Mouse (Mus musculus) c-Kit-negative CD71-positive TER-119-positive erythroid progenitor cells, embryonic 14.5 days (primary cell): ENCODE results near the gene Cul4a.

Source experiments
- DNase-seq: peaks from one replicate; pipeline ENCODE4 v3.0.0-alpha.2; 2013; ENCODE audit warnings: low read depth, low spot score

The Cul4a gene

DNA sequence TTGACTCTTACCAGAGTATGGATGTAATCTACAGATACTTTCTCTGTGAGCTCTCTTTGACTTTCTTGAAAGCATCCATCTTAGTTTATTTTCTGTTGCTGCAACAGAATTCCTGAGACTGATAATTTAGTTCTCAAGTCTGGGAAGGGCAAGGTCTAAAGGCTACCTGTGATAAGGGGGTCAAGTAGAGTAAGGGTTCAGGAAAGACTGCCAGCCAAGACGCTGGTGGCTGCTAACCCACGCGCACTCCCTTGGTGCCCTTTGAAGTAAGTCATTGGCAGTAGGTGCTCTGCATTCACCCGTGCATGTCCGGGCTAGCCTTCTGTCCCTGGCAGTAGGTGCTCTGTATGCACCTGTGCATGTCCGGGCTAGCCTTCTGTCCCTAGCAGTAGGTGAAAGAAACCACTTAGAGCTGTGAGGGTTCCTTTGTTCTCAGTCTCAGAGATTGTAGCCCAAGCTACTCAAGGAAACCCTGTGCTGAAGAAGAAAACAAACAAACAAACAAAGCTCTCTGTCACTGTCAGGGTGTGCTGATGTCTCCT lies 34.3 kb downstream of the Cul4a start:
- no peak for DNase-seq

- DNase-seq, result no peak
Measured at GRCm38 (mm10) chr8:13141681-13142080, 36.3 kb downstream of the Cul4a start.

GRCm38 (mm10) chr8:13148476-13148875 lies 43.1 kb downstream of the Cul4a start:
- DNase-seq, result no peak

DNA sequence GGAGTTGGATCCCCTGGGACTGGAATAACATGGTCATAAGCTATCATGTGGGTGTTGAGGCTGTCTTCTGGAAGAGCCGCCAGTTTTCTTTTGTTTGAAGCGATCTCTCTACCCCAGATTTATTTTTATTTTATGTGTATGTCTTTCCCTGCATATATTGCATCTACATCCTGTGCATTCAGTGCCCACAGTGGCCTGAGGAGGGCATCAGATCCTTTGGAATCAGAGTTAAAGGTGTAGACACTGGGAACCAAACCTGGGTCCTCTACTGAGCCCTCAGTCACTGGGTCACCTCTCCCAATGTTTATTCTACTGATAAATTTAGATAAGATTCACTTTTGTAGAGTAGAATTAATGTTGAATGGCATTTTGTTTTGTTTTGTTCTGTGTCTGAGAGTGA lies 43.9 kb downstream of the Cul4a start:
- DNase-seq, result no peak

DNA sequence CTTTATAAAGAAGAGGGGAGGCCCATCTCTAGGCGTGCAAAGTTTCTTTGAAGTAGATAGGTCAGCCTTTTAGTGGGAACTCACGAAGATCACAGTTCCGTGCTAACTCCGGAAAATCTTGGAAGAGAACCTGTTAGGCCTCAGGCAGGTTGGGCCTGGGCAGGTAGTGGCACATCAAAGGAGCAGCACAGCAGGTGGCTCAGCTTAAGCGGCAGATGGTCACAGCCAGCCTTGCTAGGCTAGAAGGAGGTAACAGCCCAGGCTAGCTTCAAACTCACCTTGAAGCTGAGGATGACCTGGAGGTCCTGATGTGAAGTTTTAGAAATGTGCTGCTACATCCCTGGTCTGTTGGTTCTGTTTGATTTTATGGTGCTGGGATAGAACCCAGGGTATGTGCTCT lies 44.4 kb downstream of the Cul4a start:
- no peak for DNase-seq

DNA sequence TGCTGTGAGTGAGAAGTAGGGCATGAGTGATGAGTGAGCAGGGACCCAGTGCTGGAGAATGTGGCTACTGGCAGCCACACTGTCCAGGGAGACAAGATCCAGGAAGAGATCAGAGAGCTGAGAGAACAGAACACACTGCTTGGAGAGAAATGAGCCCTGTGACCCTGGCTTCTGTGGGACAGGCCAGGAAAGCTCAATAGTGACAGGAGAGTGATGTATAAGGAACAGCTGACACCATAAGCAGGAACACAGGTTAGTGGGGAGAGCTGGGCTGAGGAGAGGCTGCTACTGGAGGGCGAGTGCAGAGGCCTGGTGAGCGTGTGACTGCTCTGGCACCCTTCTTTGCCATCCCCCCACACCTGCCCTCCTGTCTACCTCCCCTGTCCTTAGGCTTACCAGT lies 45.5 kb downstream of the Cul4a start:
- no peak for DNase-seq

- DNase-seq, result no peak
Measured at GRCm38 (mm10) chr8:13154099-13154498, 48.7 kb downstream of the Cul4a start.

DNA sequence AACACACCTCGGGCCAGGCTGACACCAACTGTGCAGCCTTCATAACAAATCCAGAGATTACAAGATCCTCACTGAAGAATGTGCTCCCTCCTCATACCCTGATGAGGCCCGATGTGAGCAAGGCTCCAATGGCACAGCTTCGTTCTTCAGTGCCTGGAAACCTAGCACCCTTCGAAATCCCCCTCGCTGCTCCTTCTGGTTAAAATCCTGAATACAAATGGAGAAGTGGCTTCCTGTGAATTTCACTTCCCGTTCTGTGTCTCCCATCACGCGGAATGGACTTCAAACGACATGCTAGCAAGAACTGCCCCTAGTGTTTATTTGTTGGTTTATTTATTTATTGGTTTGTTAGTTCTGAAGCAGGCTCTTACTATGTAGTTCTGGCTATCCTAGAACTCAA lies 49.9 kb downstream of the Cul4a start:
- no peak for DNase-seq

GRCm38 (mm10) chr8:13156327-13157097 lies 51.1 kb downstream of the Cul4a start:
- no peak for DNase-seq

- DNase-seq, result peak; percentile 84
Measured at GRCm38 (mm10) chr8:13158718-13159376, 53.4 kb downstream of the Cul4a start, which contains the start of gene Lamp1. TSS of gene Lamp1 (plus strand) at chr8:13159161.

DNA sequence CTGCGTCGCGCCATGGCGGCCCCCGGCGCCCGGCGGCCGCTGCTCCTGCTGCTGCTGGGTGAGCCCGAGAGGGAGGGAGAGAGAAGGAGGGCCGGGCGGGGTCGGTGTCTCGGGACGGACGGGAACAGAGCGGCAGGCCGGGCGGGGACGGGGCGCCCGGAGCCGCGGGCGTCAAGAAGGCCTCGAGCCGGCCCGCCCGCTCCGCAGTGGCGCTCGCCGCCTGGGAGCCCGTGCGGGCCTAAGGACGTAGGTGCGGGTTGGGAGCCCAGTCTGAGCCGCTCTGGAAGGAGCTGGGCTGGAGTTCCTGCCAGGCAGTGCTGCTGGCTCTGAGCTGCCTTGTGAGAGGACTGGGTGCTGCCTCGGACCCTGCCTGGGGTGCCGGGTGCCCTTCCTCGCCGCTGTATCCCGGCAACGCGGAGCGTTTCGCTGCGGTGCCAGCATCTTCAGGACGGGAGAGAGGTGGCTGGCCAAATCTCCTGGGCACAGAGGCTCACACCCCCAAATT lies 54.0 kb downstream of the Cul4a start:
- peak; percentile 25 for DNase-seq

GRCm38 (mm10) chr8:13160691-13161090 lies 55.3 kb downstream of the Cul4a start:
- no peak for DNase-seq

- no peak for DNase-seq
Measured at GRCm38 (mm10) chr8:13162098-13162497, 56.7 kb downstream of the Cul4a start.

DNA sequence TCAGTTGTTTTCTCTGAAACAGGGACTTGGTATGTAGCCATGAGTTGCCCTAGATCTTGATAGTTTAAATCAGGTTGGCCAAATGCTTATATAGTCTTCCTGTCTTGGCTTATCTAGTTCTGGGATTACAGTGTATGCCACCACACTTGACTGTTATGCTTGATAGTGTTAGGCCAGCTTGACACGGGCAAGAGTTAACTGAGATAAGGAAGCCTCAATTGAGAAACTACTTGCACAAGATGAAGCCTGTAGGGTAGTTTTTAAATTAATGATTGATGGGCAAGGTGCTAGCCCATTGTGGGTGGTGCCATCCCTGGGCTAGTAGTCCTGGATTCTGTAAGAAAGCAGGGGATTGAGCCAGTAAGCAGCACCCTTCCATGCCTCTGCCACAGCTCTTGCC lies 58.1 kb downstream of the Cul4a start:
- no peak for DNase-seq

DNA sequence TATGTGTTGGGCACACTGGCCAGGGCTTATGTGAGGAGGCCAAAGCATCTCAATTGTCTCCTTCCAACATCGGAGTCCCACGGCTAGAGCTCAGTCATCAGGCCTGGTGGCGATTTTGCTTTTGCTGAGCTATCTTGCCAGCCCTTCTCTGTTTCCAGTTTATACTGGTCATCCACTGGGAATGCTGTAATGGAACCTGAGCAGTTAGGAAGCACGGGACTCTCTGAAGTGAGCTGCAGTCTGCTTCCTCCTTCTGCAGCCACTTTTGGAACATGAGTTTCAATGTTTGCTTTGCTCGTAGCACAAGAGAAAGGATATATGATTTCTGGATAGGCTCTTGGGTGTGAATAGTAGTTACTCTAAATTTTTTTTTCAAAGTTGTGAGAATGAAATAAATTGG lies 58.9 kb downstream of the Cul4a start:
- DNase-seq, result no peak

- DNase-seq, result no peak
Measured at GRCm38 (mm10) chr8:13170510-13170909, 65.1 kb downstream of the Cul4a start.

DNA sequence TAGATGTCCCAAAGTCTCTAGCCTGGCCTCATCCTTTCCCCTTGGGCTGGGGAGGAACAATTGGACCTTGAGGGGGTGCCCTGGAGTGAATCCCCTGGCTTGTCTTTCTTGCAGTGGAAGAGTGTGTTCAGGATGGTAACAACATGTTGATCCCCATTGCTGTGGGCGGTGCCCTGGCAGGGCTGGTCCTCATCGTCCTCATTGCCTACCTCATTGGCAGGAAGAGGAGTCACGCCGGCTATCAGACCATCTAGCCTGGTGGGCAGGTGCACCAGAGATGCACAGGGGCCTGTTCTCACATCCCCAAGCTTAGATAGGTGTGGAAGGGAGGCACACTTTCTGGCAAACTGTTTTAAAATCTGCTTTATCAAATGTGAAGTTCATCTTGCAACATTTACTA lies 68.9 kb downstream of the Cul4a start:
- DNase-seq, result no peak

DNA sequence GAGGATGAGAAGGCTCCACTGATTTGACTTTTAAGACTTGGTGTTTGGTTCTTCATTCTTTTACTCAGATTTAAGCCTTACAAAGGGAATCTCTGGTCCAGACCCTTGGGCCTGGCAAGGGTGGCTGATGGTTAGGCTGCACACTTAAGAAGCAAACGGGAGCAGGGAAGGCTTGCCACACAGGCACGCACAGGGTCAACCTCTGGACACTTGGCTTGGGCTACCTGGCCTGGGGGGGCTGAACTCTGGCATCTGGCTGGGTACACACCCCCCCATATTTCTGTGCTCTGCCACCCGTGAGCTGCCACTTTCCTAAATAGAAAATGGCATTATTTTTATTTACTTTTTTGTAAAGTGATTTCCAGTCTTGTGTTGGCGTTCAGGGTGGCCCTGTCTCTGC lies 69.4 kb downstream of the Cul4a start:
- DNase-seq, result no peak

GRCm38 (mm10) chr8:13175650-13176049 lies 70.2 kb downstream of the Cul4a start:
- no peak for DNase-seq

DNA sequence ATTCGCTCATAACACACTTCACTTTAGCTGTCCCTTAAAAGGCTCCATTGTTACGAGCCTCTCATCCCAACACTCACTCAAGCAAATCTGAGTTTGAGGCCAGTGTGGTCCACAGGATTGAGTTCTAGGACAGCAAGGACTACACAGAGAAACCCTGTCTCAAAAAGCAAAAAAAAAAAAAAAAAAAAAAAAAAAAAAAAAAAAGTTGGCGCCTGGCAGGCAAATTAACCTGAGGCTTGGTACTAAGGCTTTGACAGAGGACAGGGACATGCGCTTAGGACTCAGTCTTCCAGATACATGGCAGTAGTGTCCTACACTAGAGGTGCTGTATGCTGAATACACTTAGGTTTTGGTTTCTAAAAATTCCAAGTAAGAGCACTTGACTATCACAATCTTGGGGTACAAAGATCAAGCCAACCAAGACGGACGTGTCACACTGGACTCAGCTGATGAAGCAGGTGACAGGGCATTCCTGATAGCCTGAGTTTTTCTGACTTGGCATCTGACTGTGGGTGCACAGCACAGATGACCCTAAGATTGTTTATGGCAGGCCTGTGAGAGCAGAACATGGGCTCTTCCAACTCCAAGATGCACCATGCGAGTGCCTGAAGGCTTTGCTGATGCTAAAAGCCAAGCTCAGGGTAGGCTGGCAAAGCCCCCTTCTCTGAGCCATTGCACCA lies 71.9 kb downstream of the Cul4a start:
- no peak for DNase-seq

- DNase-seq, result no peak
Measured at GRCm38 (mm10) chr8:13178137-13178536, 72.7 kb downstream of the Cul4a start.

- DNase-seq, result no peak
Measured at GRCm38 (mm10) chr8:13179482-13179881, 74.1 kb downstream of the Cul4a start.
